Mouse (Mus musculus) activated CD4-positive, CD25-positive, alpha-beta regulatory T cell, adult 4 months (primary cell): ENCODE measurements around the gene Armc7. TPM values are rescaled to one million over a fixed set of nuclear protein-coding genes. Genes with fewer than 3 reads are reported as not detected.
A peak's percentile ranks its signal among the peaks of the same experiment; 100 is the strongest.

ENCODE experiments used
- ATAC-seq: one replicate; pipeline ENCODE4 v1.8.0; 2017
- polyA plus RNA-seq, 2 experiments: library from polyadenylated mRNA; unstranded; fragments of 100-300 nt; shearing (Covaris generic); gene quantifications; one replicate each; pipeline ENCODE4 v1.2.1; 2017

Armc7 gene
- polyA plus RNA-seq, 2 experiments from 2014 or later = 49.9 to 59.3 TPM

- peak; percentile 1 for ATAC-seq
Observed at GRCm38 (mm10) chr11:115534759-115535371, 59.4 kb downstream of the Armc7 start.

GRCm38 (mm10) chr11:115535401-115536037 lies 60.1 kb downstream of the Armc7 start:
- peak; percentile 45 for ATAC-seq

- peak; percentile 67 for ATAC-seq
Observed at GRCm38 (mm10) chr11:115536038-115536681, 60.7 kb downstream of the Armc7 start, which contains the start of gene Sumo2. Gene Sumo2, minus strand, starts transcription at chr11:115536276.

GRCm38 (mm10) chr11:115536856-115537568 lies 61.5 kb downstream of the Armc7 start:
- no peak for ATAC-seq

GRCm38 (mm10) chr11:115538045-115538444 lies 62.6 kb downstream of the Armc7 start:
- no peak for ATAC-seq

Other genes with a start within 250 kb of the Armc7 start
- gene Grin2c, start 208.4 kb upstream of the Armc7 start, polyA plus RNA-seq = not detected
- 10 to 100 TPM; 18.4 to 26.6 TPM for gene Fdxr, start 198.6 kb upstream of the Armc7 start, polyA plus RNA-seq
- gene Fads6, start 178.0 kb upstream of the Armc7 start, polyA plus RNA-seq = under 1 TPM; 0.56 to 0.57 TPM
- gene Otop2, start 168.5 kb upstream of the Armc7 start, polyA plus RNA-seq = not detected
- not detected for gene Ush1g, start 153.6 kb upstream of the Armc7 start, polyA plus RNA-seq
- under 1 TPM in 1 of 2 experiments, not detected in 1; 0.13 TPM for gene Otop3, start 140.9 kb upstream of the Armc7 start, polyA plus RNA-seq
- 1 to 10 TPM; 2.6 to 3.2 TPM for gene Hid1, start 107.9 kb upstream of the Armc7 start, polyA plus RNA-seq
- gene Cdr2l, start 93.8 kb upstream of the Armc7 start, polyA plus RNA-seq = under 1 TPM in 1 of 2 experiments, not detected in 1; 0.12 TPM
- 100 to 1,000 TPM; 206 to 214 TPM for gene Mrpl58, start 71.9 kb upstream of the Armc7 start, polyA plus RNA-seq
- 100 to 1,000 TPM; 705 to 855 TPM for gene Atp5h, start 55.7 kb upstream of the Armc7 start, polyA plus RNA-seq
- gene Kctd2, start 55.5 kb upstream of the Armc7 start, polyA plus RNA-seq = 10 to 100 TPM in 1 of 2 experiments, 1 to 10 TPM in 1; 6.9 to 12.2 TPM
- not detected for gene Trim80, start 35.1 kb upstream of the Armc7 start, polyA plus RNA-seq
- gene Slc16a5, start 13.2 kb upstream of the Armc7 start, polyA plus RNA-seq = 1 to 10 TPM; 2.9 to 3.1 TPM
- gene Nt5c, start 16.2 kb downstream of the Armc7 start, polyA plus RNA-seq = 100 to 1,000 TPM; 287 to 293 TPM
- gene Jpt1, start 38.7 kb downstream of the Armc7 start, polyA plus RNA-seq = 100 to 1,000 TPM; 506 to 510 TPM
- 100 to 1,000 TPM; 724 to 797 TPM for gene Sumo2, start 60.6 kb downstream of the Armc7 start, polyA plus RNA-seq
- gene Nup85, start 88.8 kb downstream of the Armc7 start, polyA plus RNA-seq = 10 to 100 TPM; 36.8 to 39.0 TPM
- 10 to 100 TPM; 28.2 to 29.8 TPM for gene Mrps7, start 128.3 kb downstream of the Armc7 start, polyA plus RNA-seq
- 10 to 100 TPM; 23.1 to 26.5 TPM for gene Gga3, start 128.4 kb downstream of the Armc7 start, polyA plus RNA-seq
- gene Mif4gd, start 137.3 kb downstream of the Armc7 start, polyA plus RNA-seq = 100 to 1,000 TPM; 230 to 231 TPM
- gene Slc25a19, start 152.6 kb downstream of the Armc7 start, polyA plus RNA-seq = 10 to 100 TPM; 68.7 to 90.3 TPM
- 10 to 100 TPM; 28.3 to 34.4 TPM for gene Grb2, start 232.9 kb downstream of the Armc7 start, polyA plus RNA-seq